Mouse (Mus musculus): ENCODE data around the gene Wnt10b.
A peak's percentile ranks its signal among the peaks of the same experiment; 100 is the strongest.

Gene Wnt10b

DNA sequence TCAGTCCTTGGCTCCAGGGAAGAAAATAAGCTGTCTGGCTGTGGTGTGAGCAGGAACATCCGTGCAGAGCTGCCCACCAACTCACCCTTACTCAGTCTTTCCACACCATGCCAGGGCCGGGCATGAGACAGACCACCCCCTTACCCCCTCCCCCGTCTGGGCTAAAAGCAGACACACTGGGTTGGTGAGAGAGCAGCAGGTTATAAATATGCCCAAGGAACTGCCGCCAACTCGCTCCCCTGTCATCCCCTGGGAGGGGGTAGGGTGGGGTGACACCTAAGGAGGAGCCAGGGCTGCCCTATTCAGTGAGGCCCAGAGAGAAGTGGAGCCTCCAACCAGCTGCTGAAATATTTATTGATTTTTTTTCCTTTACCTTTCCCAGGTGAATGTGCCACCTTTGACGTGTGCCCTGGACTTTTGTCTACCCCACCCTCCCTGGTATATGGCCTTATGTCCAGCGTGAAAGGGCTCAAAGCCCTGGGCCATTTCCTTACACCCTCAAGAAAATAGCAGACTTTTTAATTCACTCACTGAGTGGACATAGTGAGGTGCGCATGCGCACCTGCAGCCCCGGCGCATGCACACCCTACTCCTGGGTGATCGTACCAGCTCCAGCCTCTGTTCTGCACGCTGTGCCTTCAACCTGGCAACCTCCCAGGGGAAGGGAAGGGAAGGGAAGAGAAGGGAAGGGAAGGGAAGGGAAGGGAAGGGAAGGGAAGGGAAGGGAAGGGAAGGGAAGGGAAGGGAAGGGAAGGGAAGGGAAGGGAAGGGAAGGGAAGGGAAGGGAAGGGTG is 19.0 kb upstream of the Wnt10b start:
- no peak for DNase-seq

DNA sequence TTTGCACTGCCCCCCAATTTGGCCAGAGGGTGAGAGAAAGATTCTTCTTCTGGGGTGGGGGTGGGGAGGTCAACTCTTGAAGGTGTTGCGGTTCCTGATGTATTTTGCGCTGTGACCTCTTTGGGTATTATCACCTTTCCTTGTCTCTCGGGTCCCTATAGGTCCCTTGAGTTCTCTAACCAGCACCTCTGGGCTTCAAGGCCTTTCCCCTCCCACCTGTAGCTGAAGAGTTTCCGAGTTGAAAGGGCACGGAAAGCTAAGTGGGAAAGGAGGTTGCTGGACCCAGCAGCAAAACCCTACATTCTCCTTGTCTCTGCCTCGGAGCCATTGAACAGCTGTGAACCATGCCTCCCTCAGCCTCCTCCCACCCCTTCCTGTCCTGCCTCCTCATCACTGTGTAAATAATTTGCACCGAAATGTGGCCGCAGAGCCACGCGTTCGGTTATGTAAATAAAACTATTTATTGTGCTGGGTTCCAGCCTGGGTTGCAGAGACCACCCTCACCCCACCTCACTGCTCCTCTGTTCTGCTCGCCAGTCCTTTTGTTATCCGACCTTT is 15.3 kb upstream of the Wnt10b start:
- DNase-seq, result no peak

GRCm38 (mm10) chr15:98792233-98793020 is 14.5 kb upstream of the Wnt10b start:
- no peak for DNase-seq

GRCm38 (mm10) chr15:98791771-98792170 is 13.8 kb upstream of the Wnt10b start:
- no peak for DNase-seq

- no peak for DNase-seq
Measured at GRCm38 (mm10) chr15:98791221-98791620, 13.3 kb upstream of the Wnt10b start.

- no peak for DNase-seq
Measured at GRCm38 (mm10) chr15:98790761-98791160, 12.8 kb upstream of the Wnt10b start.

GRCm38 (mm10) chr15:98789661-98790535 is 11.9 kb upstream of the Wnt10b start, which contains the start of gene Wnt1:
Gene Wnt1 (plus strand): TSS chr15:98789857.
- DNase-seq, result peak; percentile 65 to 68

DNA sequence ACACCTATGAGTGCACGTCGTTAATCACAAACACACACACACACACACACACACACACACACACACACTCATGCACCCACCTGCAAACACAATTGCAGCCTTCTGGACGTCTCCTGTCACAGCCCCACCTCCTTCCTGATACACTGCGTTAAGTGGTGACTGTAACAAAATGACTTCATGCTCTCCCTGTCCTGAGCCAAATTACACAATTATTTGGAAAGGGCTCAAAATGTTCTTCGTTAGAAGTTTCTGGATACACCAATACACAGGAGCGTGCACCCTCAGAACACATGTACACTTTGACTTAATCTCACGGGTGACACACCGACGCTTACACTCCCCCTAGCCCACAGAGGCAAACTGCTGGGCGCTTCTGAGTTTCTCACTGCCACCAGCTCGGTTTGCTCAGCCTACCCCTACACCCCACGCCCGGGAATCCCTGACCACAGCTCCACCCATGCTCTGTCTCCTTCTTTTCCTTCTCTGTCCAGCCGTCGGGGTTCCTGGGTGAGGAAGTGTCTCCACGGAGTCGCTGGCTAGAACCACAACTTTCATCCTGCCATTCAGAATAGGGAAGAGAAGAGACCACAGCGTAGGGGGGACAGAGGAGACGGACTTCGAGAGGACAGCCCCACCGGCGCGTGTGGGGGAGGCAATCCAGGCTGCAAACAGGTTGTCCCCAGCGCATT is 11.2 kb upstream of the Wnt10b start:
- DNase-seq, result no peak

- DNase-seq, result no peak
Measured at GRCm38 (mm10) chr15:98787930-98788329, 10.0 kb upstream of the Wnt10b start.

- peak in 1 of 2 experiments; percentile 43 for DNase-seq
Measured at GRCm38 (mm10) chr15:98785744-98786143, 7.8 kb upstream of the Wnt10b start.

- no peak for DNase-seq
Measured at GRCm38 (mm10) chr15:98781166-98781565, 3.2 kb upstream of the Wnt10b start.

DNA sequence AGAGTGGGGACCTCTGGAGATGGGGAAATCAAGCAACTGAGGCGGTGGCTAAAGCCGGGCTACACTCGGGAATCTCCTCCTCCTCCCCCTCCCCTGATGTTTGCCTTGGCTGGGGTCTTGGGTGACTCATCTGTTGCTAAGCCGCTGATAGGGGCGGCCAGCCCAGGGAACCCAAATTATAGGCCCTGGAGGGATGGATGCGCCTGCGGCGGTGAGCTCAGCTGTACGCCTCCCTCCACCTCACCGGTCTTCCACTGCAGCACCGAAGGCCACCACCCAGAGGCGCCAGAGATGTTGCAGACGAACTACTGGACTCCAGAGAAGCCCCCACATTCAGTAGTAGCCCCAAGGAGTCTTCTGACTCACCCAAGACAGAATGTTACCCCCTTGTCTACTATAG is 2.6 kb upstream of the Wnt10b start:
- DNase-seq, result no peak

DNA sequence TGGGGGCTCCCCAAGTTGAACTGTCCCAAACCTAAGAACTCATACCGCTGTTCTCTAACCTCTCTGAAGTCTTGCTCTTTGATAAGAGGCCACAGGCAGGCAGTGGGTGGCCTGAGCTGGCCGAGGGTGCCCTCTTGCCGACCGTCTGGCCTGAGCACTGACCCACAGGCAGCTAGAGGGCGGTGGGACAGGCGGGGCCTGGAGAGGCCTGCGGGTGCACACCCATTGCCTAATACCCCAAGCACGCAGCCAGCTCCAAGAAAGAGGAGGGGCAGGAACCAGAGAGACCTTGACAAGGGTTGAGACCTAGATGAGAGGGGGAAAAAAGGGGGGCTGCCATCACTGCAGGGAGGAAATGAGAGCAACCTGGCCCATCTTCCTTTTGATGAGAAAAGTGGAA is 2.1 kb upstream of the Wnt10b start:
- no peak for DNase-seq

GRCm38 (mm10) chr15:98778806-98779205 is 856 bp upstream of the Wnt10b start:
- no peak for DNase-seq

- DNase-seq, result no peak
Measured at GRCm38 (mm10) chr15:98778191-98778770, 331 bp upstream of the Wnt10b start.

GRCm38 (mm10) chr15:98777005-98777616 is 839 bp downstream of the Wnt10b start:
- DNase-seq, result no peak

DNA sequence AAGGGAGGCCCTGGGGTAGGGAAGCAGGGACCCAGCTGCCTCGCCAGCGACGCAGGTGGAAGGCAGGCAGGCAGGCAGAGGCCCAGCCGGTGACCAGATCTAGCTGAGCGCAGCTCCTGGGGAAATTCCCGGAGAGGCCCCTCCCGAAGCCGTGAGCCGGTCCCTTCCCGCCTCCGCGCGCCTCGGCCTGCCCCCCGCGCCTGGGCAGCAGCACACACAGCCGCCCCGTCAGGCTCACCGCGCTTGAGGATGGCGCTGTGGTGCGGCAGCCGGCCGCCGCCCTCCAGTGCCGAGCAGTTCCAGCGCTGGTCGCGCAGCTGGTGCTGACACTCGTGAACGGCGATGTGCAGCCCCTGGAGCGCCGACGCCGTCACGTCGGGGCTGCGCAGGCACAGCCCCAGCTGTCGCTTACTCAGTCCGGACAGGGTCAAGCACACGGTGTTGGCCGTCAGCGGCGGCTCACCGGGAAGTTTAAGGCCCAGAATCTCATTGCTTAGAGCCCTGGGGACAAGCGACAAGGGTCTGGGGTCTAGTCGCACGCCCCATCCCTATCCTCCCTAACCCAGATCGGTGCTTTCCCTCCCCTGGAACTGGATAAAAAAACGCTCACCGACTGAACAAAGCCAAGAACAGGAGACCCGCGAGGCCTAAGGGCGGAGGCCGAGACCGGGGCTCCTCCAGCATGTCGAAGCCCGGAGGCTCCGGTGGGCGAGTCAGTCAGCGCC is 1.5 kb downstream of the Wnt10b start:
- DNase-seq, result peak; percentile 26 to 62

- DNase-seq, result no peak
Measured at GRCm38 (mm10) chr15:98775533-98775932, 2.4 kb downstream of the Wnt10b start.

DNA sequence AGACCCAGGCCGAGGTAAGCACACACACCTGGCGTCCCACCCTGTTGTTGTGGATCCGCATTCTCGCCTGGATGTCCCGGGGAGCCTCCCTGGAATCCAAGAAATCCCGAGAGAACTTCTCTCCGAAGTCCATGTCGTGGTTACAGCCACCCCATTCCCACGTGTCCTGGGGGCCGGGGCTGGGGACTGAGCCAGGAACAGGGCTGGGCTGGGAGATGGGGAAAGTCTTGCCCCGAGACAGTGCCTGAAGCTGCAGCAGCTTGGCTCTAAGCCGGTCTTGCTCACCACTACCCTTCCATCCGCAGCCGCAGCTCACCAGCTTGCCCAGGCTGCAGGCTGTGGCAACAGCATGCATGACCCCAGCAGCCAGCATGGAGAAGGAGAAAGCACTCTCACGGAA is 3.9 kb downstream of the Wnt10b start:
- DNase-seq, result no peak

GRCm38 (mm10) chr15:98772511-98773211 is 5.3 kb downstream of the Wnt10b start:
- DNase-seq, result no peak
